Mouse (Mus musculus): ENCODE results near the gene Wnk2. TPM values are rescaled to one million over a fixed set of nuclear protein-coding genes. Genes with fewer than 3 reads are reported as not detected.

Gene Wnk2
- total RNA-seq, 2 experiments from 2014 or later = 129 to 145 TPM

GRCm38 (mm10) chr13:49154028-49154427 lies 6.2 kb upstream of the Wnk2 start:
- intact Hi-C loops (cut with DNase I) = no loop called here
- DNase-seq (ENCODE audit: extremely low spot score in 1 of 2, low spot score in 2 of 2) = no peak
- no peak overlapping the region for H3K4me3 ChIP-seq
- no peak for TF ChIP-seq CTCF (IDR thresholded peaks at IDR 0.05)
- H3K27ac ChIP-seq = no peak overlapping the region

- no peak overlapping the region for H3K4me3 ChIP-seq
- no peak for DNase-seq (ENCODE audit: extremely low spot score in 1 of 2, low spot score in 2 of 2)
- no peak overlapping the region for H3K27ac ChIP-seq
- no peak for TF ChIP-seq CTCF (IDR thresholded peaks at IDR 0.05)
- intact Hi-C loops (cut with DNase I) = no loop called here
Measured at GRCm38 (mm10) chr13:49148687-49149086, 873 bp upstream of the Wnk2 start.

GRCm38 (mm10) chr13:49147007-49147857 lies 582 bp downstream of the Wnk2 start:
- TF ChIP-seq CTCF (IDR thresholded peaks at IDR 0.05) = no peak; the same call in 1 of the 2 replicates
- intact Hi-C loops (cut with DNase I) = loop anchor here (2.0 kb wide), 2 partner anchors 26 to 78 kb away; no protein-coding TSS in a partner anchor
- Histone ChIP-seq H3K27ac (peak overlapping the region; percentile 96), H3K4me3 (peak overlapping the region; percentile 74)
- peak in 1 of 2 experiments; percentile 73 for DNase-seq (ENCODE audit: extremely low spot score in 1 of 2, low spot score in 2 of 2)

GRCm38 (mm10) chr13:49146698-49147006 lies 1.2 kb downstream of the Wnk2 start:
- no peak for TF ChIP-seq CTCF (IDR thresholded peaks at IDR 0.05)
- peak overlapping the region; percentile 90 for H3K27ac ChIP-seq
- intact Hi-C loops (cut with DNase I) = loop anchor here (2.0 kb wide), 2 partner anchors 26 to 78 kb away; no protein-coding TSS in a partner anchor

GRCm38 (mm10) chr13:49146040-49146697 lies 1.6 kb downstream of the Wnk2 start:
- peak overlapping the region; percentile 90 for H3K27ac ChIP-seq
- H3K4me3 ChIP-seq = peak overlapping the region; percentile 74
- DNase-seq (ENCODE audit: extremely low spot score in 1 of 2, low spot score in 2 of 2) = no peak
- intact Hi-C loops (cut with DNase I) = loop anchor here (2.0 kb wide), 2 partner anchors 27 to 77 kb away; no protein-coding TSS in a partner anchor
- no peak for TF ChIP-seq CTCF (IDR thresholded peaks at IDR 0.05)

More at GRCm38 (mm10) chr13:49146698-49147006, 1.2 kb downstream of the Wnk2 start:
- peak in 1 of 2 experiments; percentile 70 for DNase-seq (ENCODE audit: extremely low spot score in 1 of 2, low spot score in 2 of 2)
- H3K4me3 ChIP-seq = peak overlapping the region; percentile 74

- H3K4me3 ChIP-seq = peak overlapping the region; percentile 74
- intact Hi-C loops (cut with DNase I) = no loop called here
- H3K27ac ChIP-seq = peak overlapping the region; percentile 90
Measured at GRCm38 (mm10) chr13:49145396-49145795, 2.4 kb downstream of the Wnk2 start.

GRCm38 (mm10) chr13:49144451-49144850 lies 3.4 kb downstream of the Wnk2 start:
- intact Hi-C loops (cut with DNase I) = no loop called here
- no peak for DNase-seq (ENCODE audit: extremely low spot score in 1 of 2, low spot score in 2 of 2)
- no peak for TF ChIP-seq CTCF (IDR thresholded peaks at IDR 0.05)
- H3K27ac ChIP-seq = peak overlapping the region; percentile 50; the same call in 1 of the 2 replicates
- peak overlapping the region; percentile 74 for H3K4me3 ChIP-seq

More at GRCm38 (mm10) chr13:49145396-49145795, 2.4 kb downstream of the Wnk2 start:
- no peak for TF ChIP-seq CTCF (IDR thresholded peaks at IDR 0.05)
- peak in 1 of 2 experiments; percentile 35 for DNase-seq (ENCODE audit: extremely low spot score in 1 of 2, low spot score in 2 of 2)

GRCm38 (mm10) chr13:49143323-49143722 lies 4.5 kb downstream of the Wnk2 start:
- DNase-seq (ENCODE audit: extremely low spot score in 1 of 2, low spot score in 2 of 2) = no peak
- TF ChIP-seq CTCF (IDR thresholded peaks at IDR 0.05) = no peak
- intact Hi-C loops (cut with DNase I) = no loop called here
- Histone ChIP-seq H3K4me3 (no peak overlapping the region), H3K27ac (peak overlapping the region; percentile 41; the same call in 1 of the 2 replicates)

- TF ChIP-seq CTCF (IDR thresholded peaks at IDR 0.05) = no peak
- no peak for DNase-seq (ENCODE audit: extremely low spot score in 1 of 2, low spot score in 2 of 2)
- Histone ChIP-seq H3K4me3 (no peak overlapping the region), H3K27ac (peak overlapping the region; percentile 32; the same call in 1 of the 2 replicates)
- intact Hi-C loops (cut with DNase I) = no loop called here
Measured at GRCm38 (mm10) chr13:49142396-49142795, 5.4 kb downstream of the Wnk2 start.

GRCm38 (mm10) chr13:49140567-49140966 lies 7.2 kb downstream of the Wnk2 start:
- Histone ChIP-seq H3K27ac (no peak overlapping the region), H3K4me3 (no peak overlapping the region)
- intact Hi-C loops (cut with DNase I) = no loop called here
- TF ChIP-seq CTCF (IDR thresholded peaks at IDR 0.05) = no peak
- no peak for DNase-seq (ENCODE audit: extremely low spot score in 1 of 2, low spot score in 2 of 2)

- no peak overlapping the region for H3K27ac ChIP-seq
- intact Hi-C loops (cut with DNase I) = no loop called here
- no peak for DNase-seq (ENCODE audit: extremely low spot score in 1 of 2, low spot score in 2 of 2)
- no peak for TF ChIP-seq CTCF (IDR thresholded peaks at IDR 0.05)
- H3K4me3 ChIP-seq = no peak overlapping the region
Measured at GRCm38 (mm10) chr13:49134491-49134890, 13.3 kb downstream of the Wnk2 start.

- Histone ChIP-seq H3K4me3 (no peak overlapping the region), H3K27ac (no peak overlapping the region)
- intact Hi-C loops (cut with DNase I) = no loop called here
- TF ChIP-seq CTCF (IDR thresholded peaks at IDR 0.05) = no peak
- no peak for DNase-seq (ENCODE audit: extremely low spot score in 1 of 2, low spot score in 2 of 2)
Measured at GRCm38 (mm10) chr13:49133125-49133524, 14.7 kb downstream of the Wnk2 start.
